Mouse (Mus musculus) kidney, adult 2 months (tissue): Measurements from ENCODE around the gene Nme2. TPM values are rescaled to one million over a fixed set of nuclear protein-coding genes. Genes with fewer than 3 reads are reported as not detected.

ENCODE experiments used
- DNase-seq: peaks from one replicate; pipeline ENCODE4 v3.0.0; 2021
- H3K27ac ChIP-seq: fragments of 200-500 bp; 2 replicates; pipeline ENCODE4 v1.5.1; 2012; ENCODE audit warnings: low read depth, low read length, control low read depth, inconsistent platforms; ENCODE audit not compliant: insufficient read depth
- H3K27me3 ChIP-seq: fragments of 200-500 bp; replicated peaks from 2 replicates; pipeline ENCODE4 v1.6.1; 2012; ENCODE audit warnings: mild to moderate bottlenecking, moderate library complexity, low read length, inconsistent platforms; ENCODE audit not compliant: control insufficient read depth, insufficient read depth
- H3K36me3 ChIP-seq: fragments of 200-500 bp; 2 replicates; pipeline ENCODE4 v1.6.1; 2012; ENCODE audit warnings: mild to moderate bottlenecking, moderate library complexity, low read length, inconsistent platforms; ENCODE audit not compliant: control insufficient read depth, insufficient read depth
- H3K4me1 ChIP-seq: fragments of 200-500 bp; 2 replicates; pipeline ENCODE4 v1.6.1; 2011; ENCODE audit warnings: low read length; ENCODE audit not compliant: control insufficient read depth, insufficient read depth
- H3K4me3 ChIP-seq: fragments of 200-500 bp; 2 replicates; pipeline ENCODE4 v1.5.1; 2011; ENCODE audit warnings: mild to moderate bottlenecking, low read depth, low read length, control low read depth; ENCODE audit not compliant: insufficient read depth
- CTCF ChIP-seq: fragments of 200-500 bp; conservative IDR thresholded peaks from 2 replicates; pipeline ENCODE4 v1.5.1; 2011; ENCODE audit warnings: low read depth, mild to moderate bottlenecking, control low read depth, low read length, moderate library complexity, mixed read lengths; ENCODE audit not compliant: insufficient read depth, insufficient read length
- POLR2A ChIP-seq: fragments of 200-500 bp; IDR thresholded peaks from one replicate; pipeline ENCODE4 v1.6.1; 2011; ENCODE audit warnings: low read depth, low read length, control low read depth
- WGBS: fragments of 180-500 bp; shearing (Covaris S2); methylation state at CpG from one replicate; pipeline ENCODE4 v1.1.7; 2018; 5-methylcytosine and 5-hydroxymethylcytosine counted together
- polyA plus RNA-seq: library from polyadenylated mRNA; depleted of rRNA; stranded (reverse); fragments of >200 nt; gene quantifications from 2 replicates; pipeline ENCODE4 v1.2.3, GENCODE M21; 2012

Nme2 gene
- polyA plus RNA-seq, 1 experiment = 386 TPM

DNA sequence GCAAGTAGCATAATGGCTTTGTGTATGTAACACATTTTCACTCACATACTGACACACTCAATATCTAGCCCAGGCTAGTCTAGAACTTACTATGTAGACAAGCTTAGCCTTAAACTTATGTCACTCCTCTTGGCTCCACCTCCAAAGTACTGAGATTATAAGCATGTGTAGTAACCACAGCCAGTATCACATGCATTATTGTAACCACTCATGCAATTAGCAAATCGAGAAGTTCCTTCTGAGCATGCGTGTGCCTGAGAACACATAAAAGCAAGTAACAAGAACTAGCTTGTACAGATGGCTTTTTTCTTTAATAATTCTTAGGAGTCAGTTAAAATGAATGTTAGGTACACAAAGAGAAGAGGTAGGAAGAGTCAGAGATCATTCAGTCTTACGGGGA, 28.6 kb upstream of the Nme2 start:
- no peak overlapping the region for H3K4me3 ChIP-seq
- TF ChIP-seq CTCF = no peak
- no peak for TF ChIP-seq POLR2A
- peaks cover 16% of the 10 kb centered on the region for H3K4me1 ChIP-seq
- no peak for DNase-seq
- no peak overlapping the region for H3K27ac ChIP-seq
- 92% methylated on average over 3 of the region's 3 CpGs for WGBS
- H3K27me3 ChIP-seq = no peaks in the 10 kb centered on the region
- H3K36me3 ChIP-seq = no peaks in the 10 kb centered on the region

DNA sequence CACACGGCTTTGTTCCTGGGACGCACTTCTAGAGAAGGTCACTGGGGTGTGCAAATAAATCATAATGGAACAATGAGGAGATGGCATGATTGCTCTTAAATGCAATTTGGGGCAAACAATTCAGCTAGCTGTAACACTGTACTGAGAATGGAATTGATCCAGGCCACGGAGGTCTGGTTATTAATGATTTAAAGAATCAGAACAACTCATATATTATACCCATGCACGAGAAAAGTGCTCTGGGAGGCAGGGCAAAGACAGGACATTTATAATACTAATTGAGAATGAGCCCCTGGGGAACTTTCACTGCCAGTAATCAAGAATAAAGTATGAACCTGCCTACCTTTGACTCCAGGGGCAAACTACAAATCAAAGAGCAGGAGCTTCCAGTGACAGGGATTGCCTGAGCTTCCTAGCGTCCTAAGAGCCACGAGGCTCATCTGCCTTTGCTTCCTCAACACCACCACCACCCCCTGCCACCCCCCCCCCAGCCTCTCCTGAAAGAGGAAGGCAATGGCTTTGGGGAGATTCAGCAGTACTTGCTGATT, 23.5 kb upstream of the Nme2 start:
- no peak overlapping the region for H3K4me3 ChIP-seq
- no peaks in the 10 kb centered on the region for H3K36me3 ChIP-seq
- H3K27ac ChIP-seq = no peak overlapping the region
- no peaks in the 10 kb centered on the region for H3K27me3 ChIP-seq
- H3K4me1 ChIP-seq = no peaks in the 10 kb centered on the region; the same call in 1 of the 2 replicates
- TF ChIP-seq CTCF = no peak
- TF ChIP-seq POLR2A = no peak
- DNase-seq = peak; percentile 67
- WGBS = 21% methylated on average over 6 of the region's 6 CpGs

DNA sequence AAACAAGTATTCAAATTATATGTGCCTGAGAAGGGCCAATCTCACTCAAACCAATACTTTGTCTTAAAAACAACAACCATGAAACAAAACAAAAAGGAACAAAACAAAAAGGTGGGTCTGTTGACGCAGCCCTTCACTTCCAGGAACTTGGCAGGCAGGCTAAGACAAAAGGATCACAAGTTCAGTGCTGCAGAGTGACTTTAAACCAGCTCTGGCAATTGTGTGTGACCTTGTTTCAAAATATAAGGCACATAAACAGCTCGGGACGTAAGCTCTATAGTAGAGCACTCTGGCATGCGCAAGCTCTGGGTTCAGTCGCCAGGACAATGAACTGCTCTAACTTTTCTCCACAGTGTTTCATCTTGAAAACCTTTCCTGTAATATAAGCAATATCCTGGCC, 16.9 kb upstream of the Nme2 start:
- no peak for DNase-seq
- Histone ChIP-seq H3K4me1 (no peaks in the 10 kb centered on the region), H3K4me3 (no peak overlapping the region), H3K36me3 (no peaks in the 10 kb centered on the region), H3K27me3 (no peaks in the 10 kb centered on the region), H3K27ac (no peak overlapping the region)
- TF ChIP-seq CTCF (no peak), POLR2A (no peak)
- 87% methylated on average over 5 of the region's 5 CpGs for WGBS

DNA sequence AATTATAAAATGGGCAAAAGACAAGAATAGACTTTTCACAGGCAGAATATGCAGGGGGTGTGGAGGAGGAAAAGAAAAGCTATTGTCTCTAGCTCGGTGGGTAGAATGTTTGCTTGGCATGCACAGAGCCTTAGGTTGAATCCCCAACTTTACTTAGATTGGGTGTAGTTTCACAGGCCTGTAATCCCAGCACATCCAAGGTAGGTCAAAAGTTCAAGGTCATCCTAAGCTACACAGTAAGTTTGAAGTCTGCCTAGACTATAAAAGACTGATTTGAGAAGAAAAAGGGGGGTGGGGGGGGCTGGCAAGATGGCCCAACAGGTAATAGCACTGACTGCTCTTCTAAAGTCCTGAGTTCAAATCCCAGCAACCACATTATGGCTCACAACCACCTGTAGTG, 13.7 kb upstream of the Nme2 start:
- no peaks in the 10 kb centered on the region for H3K27me3 ChIP-seq
- H3K4me1 ChIP-seq = peaks cover 3% of the 10 kb centered on the region; the same call in 1 of the 2 replicates
- no peak overlapping the region for H3K4me3 ChIP-seq
- no peak for DNase-seq
- no peak overlapping the region for H3K27ac ChIP-seq
- H3K36me3 ChIP-seq = peaks cover 2% of the 10 kb centered on the region; the same call in 1 of the 2 replicates
- TF ChIP-seq POLR2A (no peak), CTCF (no peak)
- WGBS = 72% methylated on average over 1 of the region's 1 CpGs

DNA sequence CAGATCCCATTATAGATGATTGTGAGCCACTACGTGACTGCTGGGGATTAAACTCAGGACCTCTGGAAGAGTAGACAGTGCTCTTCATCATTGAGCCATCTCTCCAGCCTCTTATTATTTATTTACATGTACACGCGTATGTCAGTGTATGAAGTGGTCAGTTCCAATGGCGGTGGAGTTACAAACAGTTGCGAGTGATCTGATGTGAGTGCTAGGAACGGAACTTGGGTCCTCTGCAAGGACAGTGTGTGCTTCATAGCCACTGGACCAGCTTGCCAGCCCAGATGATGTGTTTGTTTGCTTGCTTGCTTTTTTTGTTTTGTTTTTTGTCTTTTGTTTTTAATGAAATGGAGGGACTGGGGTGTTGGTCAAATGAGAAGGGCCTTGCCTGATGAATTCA, 13.1 kb upstream of the Nme2 start:
- TF ChIP-seq POLR2A = no peak
- TF ChIP-seq CTCF = no peak
- Histone ChIP-seq H3K4me1 (peaks cover 3% of the 10 kb centered on the region; the same call in 1 of the 2 replicates), H3K36me3 (peaks cover 2% of the 10 kb centered on the region; the same call in 1 of the 2 replicates), H3K27ac (0 out of 2 replicates have a peak overlapping the region, but pooled peaks have one; percentile 34), H3K27me3 (no peaks in the 10 kb centered on the region), H3K4me3 (no peak overlapping the region)
- 94% methylated on average over 6 of the region's 6 CpGs for WGBS
- no peak for DNase-seq

DNA sequence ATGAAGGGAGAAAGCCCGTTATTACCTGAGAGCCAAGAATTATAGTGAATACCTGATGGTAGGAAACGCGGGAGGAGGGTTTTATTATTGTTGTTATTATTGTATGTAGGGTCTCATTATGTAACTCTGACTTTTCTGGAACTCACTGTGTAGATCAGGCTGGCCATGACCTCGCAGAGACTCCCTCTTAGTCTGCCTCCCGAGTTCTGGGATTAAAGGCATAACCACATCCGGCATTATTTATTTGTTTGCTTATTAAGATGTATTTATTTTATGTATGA, 12.7 kb upstream of the Nme2 start:
- H3K4me3 ChIP-seq = no peak overlapping the region
- WGBS = 38% methylated on average over 6 of the region's 6 CpGs

DNA sequence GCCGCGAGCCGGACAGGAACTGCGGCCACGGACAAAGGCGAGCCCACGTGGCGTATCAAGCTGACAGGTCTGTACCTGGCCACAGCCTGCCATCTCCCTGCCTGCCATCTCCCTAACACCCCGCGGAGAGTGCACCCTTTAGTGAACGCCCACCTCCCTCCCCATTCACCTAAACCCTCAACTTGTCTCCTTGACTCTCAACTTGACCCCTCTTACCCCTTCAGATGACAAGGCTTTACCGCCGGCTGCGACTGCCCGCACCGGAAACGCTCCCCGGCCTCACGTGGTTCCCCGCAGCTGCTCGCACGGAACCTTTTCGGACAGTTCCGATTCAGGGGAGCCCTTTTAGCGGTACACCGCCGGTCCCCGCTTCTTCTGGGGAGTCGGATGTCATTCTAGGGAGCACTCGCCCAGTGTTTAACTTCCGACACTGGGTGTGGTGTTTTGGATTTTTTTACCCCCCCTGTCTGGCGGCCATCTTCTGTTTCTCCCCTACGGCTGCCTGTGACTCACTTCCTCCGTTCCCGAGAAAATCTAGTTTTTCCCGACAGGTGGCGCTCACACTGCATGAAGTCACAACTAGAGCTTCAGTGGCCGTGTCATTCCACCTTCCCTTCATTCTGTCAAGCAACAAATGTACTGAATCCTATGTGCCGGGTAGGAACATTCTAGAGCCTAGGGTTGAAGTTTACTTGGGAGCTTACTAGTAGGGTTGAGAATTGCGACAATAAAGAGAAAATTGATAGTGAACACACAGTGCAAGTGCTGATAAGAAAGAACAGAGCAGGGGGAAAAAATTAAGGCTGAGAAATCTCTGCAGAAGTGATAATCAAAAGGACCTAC, 12.2 kb upstream of the Nme2 start, which contains the start of the genes Gm20390 and Nme1:
Gm20390 (minus strand) TSS at position 289 of the 843 bp plus-strand sequence.
Nme1 (minus strand) TSS at position 517 of the 843 bp plus-strand sequence.
- Histone ChIP-seq H3K36me3 (peaks cover 2% of the 10 kb centered on the region; the same call in 1 of the 2 replicates), H3K27me3 (no peaks in the 10 kb centered on the region), H3K4me1 (peaks cover 3% of the 10 kb centered on the region; the same call in 1 of the 2 replicates), H3K27ac (peak within 1 kb of the TSS; percentile 48), H3K4me3 (peak within 1 kb of the TSS; percentile 82)
- WGBS = under 1% methylated on average over 40 of the region's 40 CpGs
- peak; percentile 99 for DNase-seq
- TF ChIP-seq CTCF (peak; percentile 91), POLR2A (no peak)

More for the DNA sequence above, 12.7 kb upstream of the Nme2 start:
- DNase-seq = no peak
- Histone ChIP-seq H3K4me1 (peaks cover 3% of the 10 kb centered on the region; the same call in 1 of the 2 replicates), H3K27me3 (no peaks in the 10 kb centered on the region), H3K36me3 (peaks cover 2% of the 10 kb centered on the region; the same call in 1 of the 2 replicates), H3K27ac (peak overlapping the region; percentile 34; the same call in 1 of the 2 replicates)
- TF ChIP-seq POLR2A (no peak), CTCF (no peak)
